Mouse (Mus musculus): ENCODE measurements around the gene Gnao1. TPM values are rescaled to one million over a fixed set of nuclear protein-coding genes. Genes with fewer than 3 reads are reported as not detected.

Gene Gnao1
- polyA plus RNA-seq, 1 experiment from 2014 or later: 0.62 TPM

GRCm38 (mm10) chr8:93871275-93871674 is 61.5 kb downstream of the Gnao1 start:
- WGBS (ENCODE audit: insufficient replicate concordance): 49% methylated on average over 5 of the region's 5 CpGs
- no peak for ATAC-seq (ENCODE audit: low read depth)

GRCm38 (mm10) chr8:93878396-93878795 is 68.6 kb downstream of the Gnao1 start:
- no peak for ATAC-seq (ENCODE audit: low read depth)
- 48% methylated on average over 4 of the region's 4 CpGs for WGBS (ENCODE audit: insufficient replicate concordance)
- no peak for DNase-seq
- H3K36me3 ChIP-seq: no peaks in the 10 kb centered on the region
- no peak overlapping the region for H3K4me3 ChIP-seq (replicated peaks)
- H3K9ac ChIP-seq: no peak overlapping the region
- no peaks in the 10 kb centered on the region for H3K4me1 ChIP-seq (replicated peaks)
- no peak overlapping the region for H3K4me2 ChIP-seq
- H3K27me3 ChIP-seq: no peaks in the 10 kb centered on the region
- H3K27ac ChIP-seq: no peak overlapping the region
- no peaks in the 10 kb centered on the region for H3K9me3 ChIP-seq (replicated peaks)

More at GRCm38 (mm10) chr8:93871275-93871674, 61.5 kb downstream of the Gnao1 start:
- Histone ChIP-seq H3K4me2 (no peak overlapping the region), H3K36me3 (no peaks in the 10 kb centered on the region), H3K9me3 (replicated peaks) (no peaks in the 10 kb centered on the region), H3K27me3 (no peaks in the 10 kb centered on the region), H3K4me1 (replicated peaks) (no peaks in the 10 kb centered on the region), H3K27ac (no peak overlapping the region), H3K4me3 (replicated peaks) (no peak overlapping the region), H3K9ac (no peak overlapping the region)
- DNase-seq: no peak

GRCm38 (mm10) chr8:93879966-93880365 is 70.2 kb downstream of the Gnao1 start:
- no peaks in the 10 kb centered on the region for H3K36me3 ChIP-seq
- ATAC-seq (ENCODE audit: low read depth) (no peak), DNase-seq (no peak)
- no peak overlapping the region for H3K4me2 ChIP-seq
- H3K9ac ChIP-seq: no peak overlapping the region
- WGBS (ENCODE audit: insufficient replicate concordance): 70% methylated on average over 7 of the region's 7 CpGs
- H3K4me3 ChIP-seq (replicated peaks): no peak overlapping the region
- H3K27ac ChIP-seq: no peak overlapping the region
- no peaks in the 10 kb centered on the region for H3K9me3 ChIP-seq (replicated peaks)
- no peaks in the 10 kb centered on the region for H3K27me3 ChIP-seq
- no peaks in the 10 kb centered on the region for H3K4me1 ChIP-seq (replicated peaks)

- 61% methylated on average over 6 of the region's 6 CpGs for WGBS (ENCODE audit: insufficient replicate concordance)
- no peak overlapping the region for H3K4me3 ChIP-seq (replicated peaks)
- no peak overlapping the region for H3K27ac ChIP-seq
- no peaks in the 10 kb centered on the region for H3K4me1 ChIP-seq (replicated peaks)
- DNase-seq (no peak), ATAC-seq (ENCODE audit: low read depth) (no peak)
- no peak overlapping the region for H3K4me2 ChIP-seq
- no peaks in the 10 kb centered on the region for H3K36me3 ChIP-seq
- no peak overlapping the region for H3K9ac ChIP-seq
- H3K27me3 ChIP-seq: no peaks in the 10 kb centered on the region
- no peaks in the 10 kb centered on the region for H3K9me3 ChIP-seq (replicated peaks)
Observed at GRCm38 (mm10) chr8:93881381-93881780, 71.6 kb downstream of the Gnao1 start.

- Histone ChIP-seq H3K27me3 (no peaks in the 10 kb centered on the region), H3K36me3 (no peaks in the 10 kb centered on the region), H3K9me3 (replicated peaks) (no peaks in the 10 kb centered on the region), H3K4me3 (replicated peaks) (no peak overlapping the region), H3K4me1 (replicated peaks) (no peaks in the 10 kb centered on the region), H3K27ac (no peak overlapping the region), H3K9ac (no peak overlapping the region), H3K4me2 (no peak overlapping the region)
- DNase-seq (no peak), ATAC-seq (ENCODE audit: low read depth) (no peak)
Observed at GRCm38 (mm10) chr8:93883241-93883640, 73.5 kb downstream of the Gnao1 start.

GRCm38 (mm10) chr8:93883771-93884170 is 74.0 kb downstream of the Gnao1 start:
- no peaks in the 10 kb centered on the region for H3K4me1 ChIP-seq (replicated peaks)
- H3K9me3 ChIP-seq (replicated peaks): no peaks in the 10 kb centered on the region
- H3K4me2 ChIP-seq: no peak overlapping the region
- no peak overlapping the region for H3K27ac ChIP-seq
- DNase-seq (no peak), ATAC-seq (ENCODE audit: low read depth) (no peak)
- H3K36me3 ChIP-seq: no peaks in the 10 kb centered on the region
- no peak overlapping the region for H3K9ac ChIP-seq
- WGBS (ENCODE audit: insufficient replicate concordance): 53% methylated on average over 4 of the region's 4 CpGs
- no peak overlapping the region for H3K4me3 ChIP-seq (replicated peaks)
- no peaks in the 10 kb centered on the region for H3K27me3 ChIP-seq

GRCm38 (mm10) chr8:93884316-93884715 is 74.5 kb downstream of the Gnao1 start:
- Histone ChIP-seq H3K4me1 (replicated peaks) (no peaks in the 10 kb centered on the region; the same call in 1 of the 2 replicates), H3K9me3 (replicated peaks) (no peaks in the 10 kb centered on the region), H3K4me3 (replicated peaks) (no peak overlapping the region), H3K36me3 (no peaks in the 10 kb centered on the region), H3K4me2 (no peak overlapping the region), H3K27ac (no peak overlapping the region), H3K27me3 (no peaks in the 10 kb centered on the region), H3K9ac (no peak overlapping the region)
- 67% methylated on average over 7 of the region's 7 CpGs for WGBS (ENCODE audit: insufficient replicate concordance)
- no peak for ATAC-seq (ENCODE audit: low read depth)
- DNase-seq: no peak

- ATAC-seq (ENCODE audit: low read depth): no peak
- 63% methylated on average over 5 of the region's 5 CpGs for WGBS (ENCODE audit: insufficient replicate concordance)
- DNase-seq: no peak
- no peak overlapping the region for H3K4me2 ChIP-seq
- no peaks in the 10 kb centered on the region for H3K9me3 ChIP-seq (replicated peaks)
- no peaks in the 10 kb centered on the region; the same call in 1 of the 2 replicates for H3K4me1 ChIP-seq (replicated peaks)
- H3K4me3 ChIP-seq (replicated peaks): no peak overlapping the region
- no peaks in the 10 kb centered on the region for H3K27me3 ChIP-seq
- no peaks in the 10 kb centered on the region for H3K36me3 ChIP-seq
- no peak overlapping the region for H3K27ac ChIP-seq
- no peak overlapping the region for H3K9ac ChIP-seq
Observed at GRCm38 (mm10) chr8:93886181-93886580, 76.4 kb downstream of the Gnao1 start.

GRCm38 (mm10) chr8:93888150-93888676 is 78.4 kb downstream of the Gnao1 start:
- H3K27ac ChIP-seq: no peak overlapping the region
- no peak for DNase-seq
- no peak for ATAC-seq (ENCODE audit: low read depth)
- H3K9ac ChIP-seq: no peak overlapping the region
- H3K9me3 ChIP-seq (replicated peaks): no peaks in the 10 kb centered on the region
- no peak overlapping the region for H3K4me3 ChIP-seq (replicated peaks)
- no peaks in the 10 kb centered on the region; the same call in 1 of the 2 replicates for H3K4me1 ChIP-seq (replicated peaks)
- H3K27me3 ChIP-seq: no peaks in the 10 kb centered on the region
- H3K4me2 ChIP-seq: no peak overlapping the region
- H3K36me3 ChIP-seq: no peaks in the 10 kb centered on the region
- WGBS (ENCODE audit: insufficient replicate concordance): 33% methylated on average over 4 of the region's 4 CpGs

- WGBS (ENCODE audit: insufficient replicate concordance): 49% methylated on average over 11 of the region's 11 CpGs
Observed at GRCm38 (mm10) chr8:93888702-93889480, 79.1 kb downstream of the Gnao1 start.

GRCm38 (mm10) chr8:93893556-93893955 is 83.8 kb downstream of the Gnao1 start:
- Histone ChIP-seq H3K4me1 (replicated peaks) (no peaks in the 10 kb centered on the region; the same call in 1 of the 2 replicates), H3K4me3 (replicated peaks) (no peak overlapping the region), H3K27me3 (no peaks in the 10 kb centered on the region), H3K9ac (no peak overlapping the region), H3K4me2 (no peak overlapping the region), H3K27ac (no peak overlapping the region), H3K9me3 (replicated peaks) (no peaks in the 10 kb centered on the region), H3K36me3 (no peaks in the 10 kb centered on the region)
- WGBS (ENCODE audit: insufficient replicate concordance): 59% methylated on average over 3 of the region's 3 CpGs
- no peak for ATAC-seq (ENCODE audit: low read depth)
- no peak for DNase-seq

More at GRCm38 (mm10) chr8:93888702-93889480, 79.1 kb downstream of the Gnao1 start:
- DNase-seq: no peak
- ATAC-seq (ENCODE audit: low read depth): no peak
- no peaks in the 10 kb centered on the region for H3K36me3 ChIP-seq
- no peak overlapping the region for H3K9ac ChIP-seq
- no peaks in the 10 kb centered on the region; the same call in 1 of the 2 replicates for H3K4me1 ChIP-seq (replicated peaks)
- no peaks in the 10 kb centered on the region for H3K27me3 ChIP-seq
- no peaks in the 10 kb centered on the region for H3K9me3 ChIP-seq (replicated peaks)
- H3K27ac ChIP-seq: no peak overlapping the region
- H3K4me3 ChIP-seq (replicated peaks): no peak overlapping the region
- no peak overlapping the region for H3K4me2 ChIP-seq
